Mouse (Mus musculus) kidney, postnatal 36 days (tissue): Measurements from ENCODE around the gene Dclk3.

Source experiments
- DNase-seq, 2 experiments: peaks; one replicate each; pipeline ENCODE4 v3.0.0; 2021 to 2022; ENCODE audit warnings: mixed read lengths in 2 of 2

The Dclk3 gene

GRCm38 (mm10) chr9:111440446-111440845 is 1.6 kb downstream of the Dclk3 start:
- peak; percentile 78 to 87 for DNase-seq

- peak; percentile 72 to 89 for DNase-seq
Observed at GRCm38 (mm10) chr9:111441151-111441550, 2.3 kb downstream of the Dclk3 start.

GRCm38 (mm10) chr9:111446204-111446603 is 7.3 kb downstream of the Dclk3 start:
- DNase-seq, result no peak

- DNase-seq, result peak; percentile 38 to 55
Observed at GRCm38 (mm10) chr9:111448976-111449375, 10.1 kb downstream of the Dclk3 start.

- DNase-seq, result no peak
Observed at GRCm38 (mm10) chr9:111449880-111450279, 11.0 kb downstream of the Dclk3 start.

GRCm38 (mm10) chr9:111450853-111451404 is 12.0 kb downstream of the Dclk3 start:
- DNase-seq, result peak; percentile 47 to 53

- no peak for DNase-seq
Observed at GRCm38 (mm10) chr9:111453895-111454294, 15.0 kb downstream of the Dclk3 start.

- no peak for DNase-seq
Observed at GRCm38 (mm10) chr9:111457176-111457935, 18.5 kb downstream of the Dclk3 start.

- DNase-seq, result no peak
Observed at GRCm38 (mm10) chr9:111457936-111458310, 19.0 kb downstream of the Dclk3 start.

- no peak for DNase-seq
Observed at GRCm38 (mm10) chr9:111459466-111459865, 20.6 kb downstream of the Dclk3 start.

- DNase-seq, result peak; percentile 74 to 85
Observed at GRCm38 (mm10) chr9:111460201-111460814, 21.4 kb downstream of the Dclk3 start.

- peak; percentile 80 to 88 for DNase-seq
Observed at GRCm38 (mm10) chr9:111461415-111462103, 22.7 kb downstream of the Dclk3 start.

GRCm38 (mm10) chr9:111465666-111466065 is 26.8 kb downstream of the Dclk3 start:
- DNase-seq, result no peak

- DNase-seq, result peak; percentile 77 to 91
Observed at GRCm38 (mm10) chr9:111473686-111474457, 35.0 kb downstream of the Dclk3 start.

GRCm38 (mm10) chr9:111474458-111474745 is 35.5 kb downstream of the Dclk3 start:
- no peak for DNase-seq

GRCm38 (mm10) chr9:111475281-111475680 is 36.4 kb downstream of the Dclk3 start:
- DNase-seq, result no peak

- no peak for DNase-seq
Observed at GRCm38 (mm10) chr9:111475973-111476372, 37.1 kb downstream of the Dclk3 start.

- DNase-seq, result no peak
Observed at GRCm38 (mm10) chr9:111476479-111477016, 37.7 kb downstream of the Dclk3 start.

- peak in 1 of 2 experiments; percentile 21 for DNase-seq
Observed at GRCm38 (mm10) chr9:111478853-111479490, 40.1 kb downstream of the Dclk3 start.

GRCm38 (mm10) chr9:111481011-111481410 is 42.1 kb downstream of the Dclk3 start:
- DNase-seq, result no peak

- no peak for DNase-seq
Observed at GRCm38 (mm10) chr9:111486645-111487477, 48.0 kb downstream of the Dclk3 start.
